Mouse (Mus musculus) liver, embryonic 16.5 days (tissue): Measurements from ENCODE around the gene Cacna1g. TPM values are rescaled to one million over a fixed set of nuclear protein-coding genes. Genes with fewer than 3 reads are reported as not detected.

Experiments used
- polyA plus RNA-seq: library from polyadenylated mRNA; unstranded; fragments of >200 nt; fragmentation: Nextera tagmentation; extraction: Ambion mirVana; gene quantifications from 2 replicates; pipeline ENCODE4 v1.2.1, GENCODE M21; 2015

Cacna1g gene
- polyA plus RNA-seq, 1 experiment from 2014 or later, result 1.9 TPM

Other genes with a start within 250 kb of the Cacna1g start
- 0.09 and 0.14 TPM in 2 replicates for gene Wfikkn2, start 228.2 kb downstream of the Cacna1g start, polyA plus RNA-seq
- gene Gm21885, start 192.3 kb downstream of the Cacna1g start, polyA plus RNA-seq, result 0.16 and 0.96 TPM in 2 replicates
- 34.8 and 40.6 TPM in 2 replicates for gene Luc7l3, start 152.2 kb downstream of the Cacna1g start, polyA plus RNA-seq
- 2.9 and 3.5 TPM in 2 replicates for gene Ankrd40, start 146.2 kb downstream of the Cacna1g start, polyA plus RNA-seq
- 9.4 and 10.2 TPM in 2 replicates for gene Abcc3, start 81.2 kb downstream of the Cacna1g start, polyA plus RNA-seq
- not detected in 2 replicates for gene Spata20, start 12.0 kb upstream of the Cacna1g start, polyA plus RNA-seq
- gene Epn3, start 25.8 kb upstream of the Cacna1g start, polyA plus RNA-seq, result 0.08 TPM in 1 of 2 replicates, not detected in the other
- 0.30 TPM in 1 of 2 replicates, not detected in the other for gene Mycbpap, start 47.5 kb upstream of the Cacna1g start, polyA plus RNA-seq
- 1.0 and 1.3 TPM in 2 replicates for gene Rsad1, start 75.1 kb upstream of the Cacna1g start, polyA plus RNA-seq
- 0.05 and 0.08 TPM in 2 replicates for gene Chad, start 90.8 kb upstream of the Cacna1g start, polyA plus RNA-seq
- 1.4 and 1.5 TPM in 2 replicates for gene Acsf2, start 127.7 kb upstream of the Cacna1g start, polyA plus RNA-seq
- gene Lrrc59, start 155.6 kb upstream of the Cacna1g start, polyA plus RNA-seq, result 78.4 and 82.0 TPM in 2 replicates
- gene Mrpl27, start 179.6 kb upstream of the Cacna1g start, polyA plus RNA-seq, result 55.7 and 56.6 TPM in 2 replicates
- gene Eme1, start 179.8 kb upstream of the Cacna1g start, polyA plus RNA-seq, result 10.4 and 11.6 TPM in 2 replicates
- gene Xylt2, start 203.3 kb upstream of the Cacna1g start, polyA plus RNA-seq, result 1.9 and 2.6 TPM in 2 replicates
- not detected in 2 replicates for gene Gm11541, start 230.3 kb upstream of the Cacna1g start, polyA plus RNA-seq